Mouse (Mus musculus): Measurements from ENCODE around the gene St3gal2. TPM values are rescaled to one million over a fixed set of nuclear protein-coding genes. Genes with fewer than 3 reads are reported as not detected.
"Not testable (repeated sequence)": the region's sequence is repeated elsewhere in the genome, so short reads cannot be mapped to it uniquely, and the experiment has no call there.

The St3gal2 gene
- polyA plus RNA-seq, 1 experiment from 2014 or later: 23.5 TPM

DNA sequence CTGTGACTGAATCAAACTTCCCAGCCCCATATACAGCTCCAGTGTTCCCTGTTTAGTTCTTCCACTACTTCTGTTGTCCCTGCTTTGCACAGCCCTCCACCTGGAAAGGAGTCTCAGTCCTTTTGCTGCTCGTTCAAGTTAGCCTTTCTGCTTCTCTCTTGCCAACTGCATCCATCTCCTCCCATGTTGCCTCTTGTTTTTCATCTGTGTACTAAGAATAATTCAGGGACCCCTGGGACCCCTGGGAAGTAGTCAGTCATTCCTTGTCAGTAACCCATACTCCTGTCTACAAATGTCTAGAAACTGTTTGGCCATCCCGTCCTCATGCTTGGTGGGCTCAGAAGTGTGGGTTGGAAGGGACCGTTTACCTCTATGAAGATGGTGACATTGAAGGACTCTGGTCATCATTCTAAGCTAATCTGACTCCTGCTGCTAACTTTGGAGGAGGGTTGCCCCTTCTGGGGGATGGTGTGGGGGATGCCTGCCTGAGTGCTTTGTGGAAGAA, 1.1 kb downstream of the St3gal2 start:
- ATAC-seq: no peak
- Histone ChIP-seq H3K27me3 (replicated peaks; ENCODE audit: control insufficient read depth, insufficient read depth, low read length) (no peaks in the 10 kb centered on the region), H3K36me3 (ENCODE audit: control insufficient read depth, insufficient read depth, low read length) (no peaks in the 10 kb centered on the region), H3K4me1 (ENCODE audit: control insufficient read depth, insufficient read depth, low read depth, low read length) (peaks cover 20% of the 10 kb centered on the region), H3K4me3 (ENCODE audit: low read length) (peak overlapping the region; percentile 92), H3K4me2 (ENCODE audit: low read length) (peak overlapping the region; percentile 78), H3K27ac (ENCODE audit: low read depth, low read length) (no peak overlapping the region), H3K9me3 (ENCODE audit: control insufficient read depth, low read length) (no peaks in the 10 kb centered on the region), H3K9ac (ENCODE audit: low read depth, low read length) (peak overlapping the region; percentile 96)
- WGBS: 33% methylated on average over 3 of the region's 3 CpGs

DNA sequence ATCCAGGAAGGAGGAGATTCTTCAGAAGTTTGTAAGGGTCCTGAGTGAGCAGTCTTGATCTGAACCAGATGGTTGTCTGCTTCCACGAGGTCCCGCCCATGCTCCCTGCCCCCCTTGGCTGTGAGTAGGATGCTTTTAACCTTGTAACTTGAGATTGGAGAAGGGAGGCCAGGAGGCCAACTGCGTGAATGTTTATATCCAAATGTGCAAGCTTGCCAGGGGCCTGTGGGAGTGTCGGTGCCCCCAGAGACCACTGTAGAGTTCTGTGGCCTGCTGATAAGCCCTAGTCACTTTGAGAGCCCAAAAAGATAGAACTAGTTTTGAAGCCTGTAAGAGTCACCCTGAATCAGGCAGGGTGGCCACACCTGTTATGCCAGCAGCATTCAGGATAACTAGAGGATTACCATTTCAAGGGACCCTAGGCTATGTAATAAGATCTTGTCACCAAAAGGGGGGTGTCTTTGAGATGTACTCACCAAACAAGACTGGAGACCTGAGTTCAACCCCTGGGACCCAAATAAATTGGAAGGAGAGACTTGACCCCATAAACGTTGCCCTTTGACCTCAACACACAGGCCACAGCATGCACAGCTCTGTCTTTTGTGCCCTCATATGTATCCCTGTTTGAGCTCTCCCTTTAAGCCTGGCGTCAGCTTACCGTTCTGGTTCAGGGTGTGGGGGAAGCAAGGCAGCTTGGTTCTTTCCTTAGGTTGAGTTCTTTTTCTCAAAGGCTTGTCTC, 1.9 kb downstream of the St3gal2 start:
- ATAC-seq: no peak
- peak overlapping the region; percentile 92 for H3K4me3 ChIP-seq (ENCODE audit: low read length)
- H3K27ac ChIP-seq (ENCODE audit: low read depth, low read length): no peak overlapping the region
- peak overlapping the region; percentile 78 for H3K4me2 ChIP-seq (ENCODE audit: low read length)
- H3K27me3 ChIP-seq (replicated peaks; ENCODE audit: control insufficient read depth, insufficient read depth, low read length): no peaks in the 10 kb centered on the region
- no peaks in the 10 kb centered on the region for H3K36me3 ChIP-seq (ENCODE audit: control insufficient read depth, insufficient read depth, low read length)
- peaks cover 20% of the 10 kb centered on the region for H3K4me1 ChIP-seq (ENCODE audit: control insufficient read depth, insufficient read depth, low read depth, low read length)
- 43% methylated on average over 7 of the region's 7 CpGs for whole genome bisulfite sequencing
- no peaks in the 10 kb centered on the region for H3K9me3 ChIP-seq (ENCODE audit: control insufficient read depth, low read length)
- H3K9ac ChIP-seq (ENCODE audit: low read depth, low read length): peak overlapping the region; percentile 96; the same call in 1 of the 2 replicates

DNA sequence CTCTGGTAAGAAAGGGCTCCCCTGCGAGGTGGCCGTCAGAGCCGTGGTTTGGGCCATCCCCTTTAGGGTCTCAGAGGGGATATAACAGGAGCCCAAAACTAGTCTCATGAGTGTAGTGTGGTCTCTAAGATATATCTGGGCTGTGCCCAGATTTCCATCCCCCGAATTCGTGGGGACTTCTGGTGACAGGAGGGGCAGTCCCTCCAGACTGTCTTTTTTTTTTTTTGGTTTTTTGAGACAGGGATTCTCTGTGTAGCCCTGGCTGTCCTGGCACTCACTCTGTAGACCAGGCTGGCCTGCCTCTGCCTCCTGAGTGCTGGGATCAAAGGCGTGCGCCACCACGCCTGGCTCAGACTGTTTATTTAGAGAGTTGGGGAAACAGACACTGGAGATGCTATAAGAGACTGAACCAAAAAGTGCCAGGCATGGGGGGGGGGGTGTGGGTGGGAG, 6.0 kb downstream of the St3gal2 start:
- Histone ChIP-seq H3K27me3 (replicated peaks; ENCODE audit: control insufficient read depth, insufficient read depth, low read length) (no peaks in the 10 kb centered on the region), H3K4me2 (ENCODE audit: low read length) (no peak overlapping the region), H3K36me3 (ENCODE audit: control insufficient read depth, insufficient read depth, low read length) (no peaks in the 10 kb centered on the region), H3K4me3 (ENCODE audit: low read length) (no peak overlapping the region), H3K9me3 (ENCODE audit: control insufficient read depth, low read length) (no peaks in the 10 kb centered on the region), H3K4me1 (ENCODE audit: control insufficient read depth, insufficient read depth, low read depth, low read length) (peaks cover 13% of the 10 kb centered on the region), H3K9ac (ENCODE audit: low read depth, low read length) (no peak overlapping the region), H3K27ac (ENCODE audit: low read depth, low read length) (no peak overlapping the region)
- no peak for ATAC-seq
- WGBS: 90% methylated on average over 8 of the region's 8 CpGs

DNA sequence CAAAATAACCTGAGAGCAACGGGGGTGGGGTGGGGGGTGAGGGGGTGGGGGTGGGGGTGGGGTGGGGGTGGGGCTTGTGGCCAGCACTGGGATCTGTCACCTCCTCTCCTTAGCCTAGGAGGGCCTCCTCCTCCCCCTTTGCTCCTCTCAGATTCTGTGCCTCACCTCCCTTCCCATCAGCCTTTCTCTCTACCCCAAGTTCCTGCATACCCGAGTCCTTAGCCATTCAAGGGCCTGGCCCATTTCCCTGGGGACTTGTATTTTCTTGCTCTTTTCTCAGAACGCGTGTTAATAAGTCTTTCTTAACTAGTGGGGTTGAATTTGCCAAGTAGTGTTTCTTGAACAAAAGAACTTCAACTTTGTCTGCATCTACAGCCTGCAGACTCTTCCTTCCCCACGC, 7.0 kb downstream of the St3gal2 start:
- Histone ChIP-seq H3K4me2 (ENCODE audit: low read length) (no peak overlapping the region), H3K4me1 (ENCODE audit: control insufficient read depth, insufficient read depth, low read depth, low read length) (peaks cover 7% of the 10 kb centered on the region), H3K4me3 (ENCODE audit: low read length) (no peak overlapping the region), H3K27me3 (replicated peaks; ENCODE audit: control insufficient read depth, insufficient read depth, low read length) (no peaks in the 10 kb centered on the region), H3K9me3 (ENCODE audit: control insufficient read depth, low read length) (no peaks in the 10 kb centered on the region), H3K27ac (ENCODE audit: low read depth, low read length) (no peak overlapping the region), H3K36me3 (ENCODE audit: control insufficient read depth, insufficient read depth, low read length) (no peaks in the 10 kb centered on the region), H3K9ac (ENCODE audit: low read depth, low read length) (no peak overlapping the region)
- ATAC-seq: no peak
- WGBS: 52% methylated on average over 5 of the region's 5 CpGs

DNA sequence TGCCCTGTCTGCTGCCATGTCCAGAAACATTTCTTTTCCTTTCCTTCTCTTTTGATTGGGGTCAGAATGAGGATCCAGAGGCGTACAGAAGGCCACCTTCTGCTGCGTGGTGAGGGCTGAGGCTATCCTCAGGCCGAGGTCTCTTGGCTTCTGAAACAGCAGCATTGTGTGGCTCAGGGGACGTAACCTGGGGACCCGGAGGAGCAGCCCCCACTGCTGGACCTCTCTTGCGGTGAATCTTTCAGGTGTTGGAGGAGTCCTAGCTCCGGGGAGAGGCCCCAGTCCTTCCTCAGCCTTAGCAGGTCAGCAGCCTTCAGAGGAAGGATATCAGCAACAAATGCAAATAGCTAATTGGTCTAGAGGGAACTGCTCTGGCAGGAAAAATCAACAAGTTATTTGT, 8.7 kb downstream of the St3gal2 start:
- no peak overlapping the region for H3K9ac ChIP-seq (ENCODE audit: low read depth, low read length)
- H3K27ac ChIP-seq (ENCODE audit: low read depth, low read length): no peak overlapping the region
- no peak overlapping the region for H3K4me2 ChIP-seq (ENCODE audit: low read length)
- H3K4me3 ChIP-seq (ENCODE audit: low read length): no peak overlapping the region
- ATAC-seq: no peak
- 80% methylated on average over 7 of the region's 7 CpGs for WGBS
- peaks cover 4% of the 10 kb centered on the region; the same call in 1 of the 2 replicates for H3K4me1 ChIP-seq (ENCODE audit: control insufficient read depth, insufficient read depth, low read depth, low read length)
- H3K9me3 ChIP-seq (ENCODE audit: control insufficient read depth, low read length): no peaks in the 10 kb centered on the region
- no peaks in the 10 kb centered on the region for H3K36me3 ChIP-seq (ENCODE audit: control insufficient read depth, insufficient read depth, low read length)
- no peaks in the 10 kb centered on the region for H3K27me3 ChIP-seq (replicated peaks; ENCODE audit: control insufficient read depth, insufficient read depth, low read length)

DNA sequence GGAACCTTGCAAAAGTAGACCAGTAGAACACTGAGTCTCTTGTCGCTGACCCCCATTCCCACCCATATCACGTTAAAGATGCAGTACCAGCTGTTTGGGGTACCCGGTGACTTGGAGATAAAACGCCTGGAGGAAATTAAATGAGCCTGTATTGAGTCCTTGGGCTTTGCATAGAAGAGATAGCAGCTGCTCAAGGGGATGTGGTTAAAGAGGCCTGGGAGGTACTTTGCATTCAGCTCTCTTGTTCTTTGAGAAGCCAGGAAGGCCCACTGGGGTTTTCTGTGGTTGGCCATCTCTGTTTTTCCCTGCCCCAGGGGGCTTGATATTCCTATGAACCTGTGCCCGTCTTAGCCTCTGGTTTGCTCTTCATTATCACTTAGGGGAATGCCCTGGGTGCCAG, 9.3 kb downstream of the St3gal2 start:
- no peak overlapping the region for H3K9ac ChIP-seq (ENCODE audit: low read depth, low read length)
- no peak overlapping the region for H3K4me3 ChIP-seq (ENCODE audit: low read length)
- no peaks in the 10 kb centered on the region for H3K36me3 ChIP-seq (ENCODE audit: control insufficient read depth, insufficient read depth, low read length)
- WGBS: 67% methylated on average over 5 of the region's 5 CpGs
- H3K27me3 ChIP-seq (replicated peaks; ENCODE audit: control insufficient read depth, insufficient read depth, low read length): no peaks in the 10 kb centered on the region
- ATAC-seq: no peak
- H3K4me2 ChIP-seq (ENCODE audit: low read length): no peak overlapping the region
- no peaks in the 10 kb centered on the region for H3K9me3 ChIP-seq (ENCODE audit: control insufficient read depth, low read length)
- no peak overlapping the region for H3K27ac ChIP-seq (ENCODE audit: low read depth, low read length)
- peaks cover 4% of the 10 kb centered on the region; the same call in 1 of the 2 replicates for H3K4me1 ChIP-seq (ENCODE audit: control insufficient read depth, insufficient read depth, low read depth, low read length)

DNA sequence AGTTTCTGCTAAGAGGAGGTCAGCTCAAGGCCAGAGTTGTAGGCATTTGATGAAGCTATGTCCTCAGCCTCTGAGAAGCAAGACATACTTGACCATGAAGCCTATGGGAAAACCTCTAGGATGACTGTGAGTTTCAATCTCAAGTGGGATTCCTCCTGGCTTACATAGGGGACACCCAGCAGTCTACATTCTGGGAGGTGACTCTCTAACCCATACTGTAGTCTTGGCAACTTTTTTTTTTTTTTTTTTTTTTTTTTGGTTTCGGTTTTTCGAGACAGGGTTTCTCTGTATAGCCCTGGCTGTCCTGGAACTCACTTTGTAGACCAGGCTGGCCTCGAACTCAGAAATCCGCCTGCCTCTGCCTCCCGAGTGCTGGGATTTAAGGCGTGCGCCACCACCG, 9.9 kb downstream of the St3gal2 start:
- H3K9ac ChIP-seq (ENCODE audit: low read depth, low read length); H3K36me3 ChIP-seq (ENCODE audit: control insufficient read depth, insufficient read depth, low read length); H3K9me3 ChIP-seq (ENCODE audit: control insufficient read depth, low read length); H3K27me3 ChIP-seq (replicated peaks; ENCODE audit: control insufficient read depth, insufficient read depth, low read length); H3K4me3 ChIP-seq (ENCODE audit: low read length); H3K4me2 ChIP-seq (ENCODE audit: low read length); H3K27ac ChIP-seq (ENCODE audit: low read depth, low read length); H3K4me1 ChIP-seq (ENCODE audit: control insufficient read depth, insufficient read depth, low read depth, low read length); ATAC-seq: not testable (repeated sequence)
- 99% methylated on average over 8 of the region's 8 CpGs for WGBS

DNA sequence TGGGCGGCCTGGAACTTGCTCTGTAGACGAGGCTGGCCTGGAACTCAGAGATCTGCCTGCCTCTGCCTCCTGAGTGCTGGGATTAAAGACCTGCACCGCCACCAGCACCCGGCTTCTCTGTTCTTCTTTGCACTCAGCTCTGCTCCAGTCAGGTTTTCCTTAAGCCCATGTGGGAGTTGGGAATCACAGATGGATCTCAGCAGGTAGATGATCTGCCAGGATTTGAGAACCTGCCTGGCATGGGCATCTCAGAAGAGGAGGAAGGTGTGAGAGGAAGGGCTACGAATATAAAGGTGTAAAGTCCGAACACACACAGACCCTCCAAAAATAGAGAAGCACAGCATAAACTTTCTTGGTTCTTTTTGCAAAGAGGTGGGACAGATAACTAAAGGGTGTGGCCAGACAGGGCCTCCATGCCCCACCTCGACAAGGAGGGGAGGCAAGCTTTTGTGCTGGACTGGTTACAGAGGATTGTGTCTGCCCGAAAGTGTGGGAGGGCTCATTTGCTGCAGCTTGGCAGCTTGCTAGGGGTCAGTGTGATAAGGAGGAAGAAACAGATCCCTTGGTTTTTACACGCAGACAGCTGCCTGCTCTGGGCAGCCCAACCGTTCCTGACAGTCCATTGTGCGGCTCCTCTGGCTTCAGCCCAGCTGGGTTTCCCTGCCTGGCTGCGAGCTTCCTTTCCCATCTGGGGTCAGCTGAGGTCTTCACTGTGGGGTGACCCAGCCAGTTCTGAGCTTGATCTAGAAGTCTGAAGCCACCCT, 11.6 kb downstream of the St3gal2 start:
- no peak overlapping the region for H3K4me2 ChIP-seq (ENCODE audit: low read length)
- no peak for ATAC-seq
- H3K27ac ChIP-seq (ENCODE audit: low read depth, low read length): no peak overlapping the region
- no peak overlapping the region for H3K9ac ChIP-seq (ENCODE audit: low read depth, low read length)
- no peaks in the 10 kb centered on the region for H3K9me3 ChIP-seq (ENCODE audit: control insufficient read depth, low read length)
- H3K27me3 ChIP-seq (replicated peaks; ENCODE audit: control insufficient read depth, insufficient read depth, low read length): no peaks in the 10 kb centered on the region
- 68% methylated on average over 12 of the region's 12 CpGs for WGBS
- H3K4me3 ChIP-seq (ENCODE audit: low read length): no peak overlapping the region
- peaks cover 4% of the 10 kb centered on the region; the same call in 1 of the 2 replicates for H3K4me1 ChIP-seq (ENCODE audit: control insufficient read depth, insufficient read depth, low read depth, low read length)
- H3K36me3 ChIP-seq (ENCODE audit: control insufficient read depth, insufficient read depth, low read length): no peaks in the 10 kb centered on the region

DNA sequence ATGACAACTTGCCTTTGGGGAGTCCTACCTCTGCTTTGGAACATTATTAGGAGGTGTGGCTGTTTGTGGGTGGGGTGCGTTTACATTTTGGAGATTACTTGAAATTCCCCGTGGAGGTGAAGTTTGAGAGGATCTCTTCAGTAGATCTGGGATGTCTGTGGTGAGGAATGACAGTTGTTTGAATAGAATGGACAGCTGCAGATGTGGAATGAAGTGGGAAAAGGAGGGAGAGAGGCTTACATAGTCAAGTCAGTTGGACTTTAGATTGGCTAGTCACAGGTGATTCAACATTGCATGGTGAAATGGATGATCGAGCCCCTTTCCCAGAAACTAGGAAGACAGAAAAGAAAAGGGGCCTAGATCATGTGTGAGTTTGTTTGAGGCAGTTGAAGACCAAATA, 12.7 kb downstream of the St3gal2 start:
- Histone ChIP-seq H3K4me1 (ENCODE audit: control insufficient read depth, insufficient read depth, low read depth, low read length) (peaks cover 4% of the 10 kb centered on the region; the same call in 1 of the 2 replicates), H3K27ac (ENCODE audit: low read depth, low read length) (no peak overlapping the region), H3K9ac (ENCODE audit: low read depth, low read length) (no peak overlapping the region), H3K36me3 (ENCODE audit: control insufficient read depth, insufficient read depth, low read length) (no peaks in the 10 kb centered on the region), H3K27me3 (replicated peaks; ENCODE audit: control insufficient read depth, insufficient read depth, low read length) (no peaks in the 10 kb centered on the region), H3K4me2 (ENCODE audit: low read length) (no peak overlapping the region), H3K4me3 (ENCODE audit: low read length) (no peak overlapping the region), H3K9me3 (ENCODE audit: control insufficient read depth, low read length) (no peaks in the 10 kb centered on the region)
- no peak for ATAC-seq
- WGBS: 82% methylated on average over 3 of the region's 3 CpGs
